Mouse (Mus musculus) CH12.LX (cell line): Measurements from ENCODE around the gene B3gat3. TPM values are rescaled to one million over a fixed set of nuclear protein-coding genes. Genes with fewer than 3 reads are reported as not detected.

Source experiments
- DNase-seq: peaks from one replicate; pipeline ENCODE4 v3.0.0-alpha.2; 2013; ENCODE audit errors: extremely low read depth
- H3K27ac ChIP-seq: 2 replicates; pipeline ENCODE4 v1.5.1; 2012; ENCODE audit warnings: low read depth, mild to moderate bottlenecking, control low read depth, moderate library complexity; ENCODE audit not compliant: insufficient read depth
- H3K27me3 ChIP-seq: replicated peaks from 2 replicates; pipeline ENCODE3; 2012; ENCODE audit warnings: inconsistent platforms
- H3K36me3 ChIP-seq, 2 experiments: replicated peaks in 1 of 2; 2 replicates each; pipeline versions ENCODE3 to v1.6.1; 2012; ENCODE audit warnings: inconsistent platforms in 1 of 2, low read length in 1 of 2, mild to moderate bottlenecking in 1 of 2, mixed read lengths in 1 of 2, moderate library complexity in 1 of 2; ENCODE audit not compliant: control insufficient read depth in 1 of 2, insufficient read depth in 1 of 2
- H3K4me1 ChIP-seq, 2 experiments: 2 replicates each; pipeline ENCODE4 v1.6.1; 2012; ENCODE audit warnings: inconsistent platforms in 1 of 2, moderate library complexity in 1 of 2; ENCODE audit not compliant: insufficient read depth in 2 of 2, control insufficient read depth in 1 of 2
- H3K4me2 ChIP-seq: 2 replicates; pipeline ENCODE4 v1.6.1; 2012; ENCODE audit warnings: low read depth, mild to moderate bottlenecking, control low read depth; ENCODE audit not compliant: poor library complexity, insufficient read depth, severe bottlenecking
- H3K4me3 ChIP-seq, 3 experiments: fragments of 150-350 bp in 1 of 3; sonication (generic) in 1 of 3; replicated peaks in 1 of 3; 2 replicates each; pipeline versions ENCODE3 to v1.5.1; 2011 to 2012; ENCODE audit warnings: low read depth in 2 of 3, low read length in 2 of 3, mild to moderate bottlenecking in 2 of 3, moderate library complexity in 2 of 3, control low read depth in 1 of 3, improper control_type of control experiment in 1 of 3, inconsistent platforms in 1 of 3, mixed read lengths in 1 of 3; ENCODE audit not compliant: poor library complexity in 1 of 3
- H3K79me2 ChIP-seq: replicated peaks from 2 replicates; pipeline ENCODE4 v1.6.1; 2012; ENCODE audit warnings: mild to moderate bottlenecking, moderate library complexity; ENCODE audit not compliant: control insufficient read depth, poor library complexity, insufficient read depth, severe bottlenecking; ENCODE audit errors: extremely low read depth
- H3K9ac ChIP-seq: 2 replicates; pipeline ENCODE4 v1.6.1; 2012; ENCODE audit warnings: low read depth, mild to moderate bottlenecking, control low read depth, moderate library complexity; ENCODE audit not compliant: insufficient read depth
- H3K9me3 ChIP-seq: replicated peaks from 2 replicates; pipeline ENCODE3; 2012; ENCODE audit warnings: low read length, inconsistent platforms, mixed read lengths
- BHLHE40 ChIP-seq: IDR thresholded peaks from 2 replicates; pipeline ENCODE4 v1.6.1; 2011; ENCODE audit warnings: mild to moderate bottlenecking, low read depth, low read length, improper control_type of control experiment
- CHD1 ChIP-seq: IDR thresholded peaks from 2 replicates; pipeline ENCODE4 v1.6.1; 2012; ENCODE audit warnings: low read depth, low read length, improper control_type of control experiment, inconsistent platforms
- CHD2 ChIP-seq: IDR thresholded peaks from 2 replicates; pipeline ENCODE4 v1.6.1; 2011; ENCODE audit warnings: low read length, improper control_type of control experiment
- E2F4 ChIP-seq: IDR thresholded peaks from 2 replicates; pipeline ENCODE4 v1.6.1; 2011; ENCODE audit warnings: low read depth, low read length, improper control_type of control experiment; ENCODE audit not compliant: insufficient replicate concordance
- EP300 ChIP-seq: IDR thresholded peaks from 2 replicates; pipeline ENCODE4 v1.6.1; 2011; ENCODE audit warnings: low read length, improper control_type of control experiment
- ETS1 ChIP-seq: conservative IDR thresholded peaks from 2 replicates; pipeline ENCODE4 v1.6.1; 2012; ENCODE audit warnings: low read depth, mild to moderate bottlenecking, inconsistent platforms, low read length, improper control_type of control experiment, moderate library complexity
- HCFC1 ChIP-seq: IDR thresholded peaks from 2 replicates; pipeline ENCODE4 v1.6.1; 2012; ENCODE audit warnings: low read depth, mild to moderate bottlenecking, inconsistent platforms, low read length, improper control_type of control experiment
- JUN ChIP-seq: IDR thresholded peaks from 2 replicates; pipeline ENCODE4 v1.6.1; 2011; ENCODE audit warnings: low read depth, mild to moderate bottlenecking, low read length, improper control_type of control experiment, moderate library complexity; ENCODE audit not compliant: insufficient read depth
- MAZ ChIP-seq: IDR thresholded peaks from 2 replicates; pipeline ENCODE4 v1.6.1; 2012; ENCODE audit warnings: low read depth, mild to moderate bottlenecking, inconsistent platforms, low read length, improper control_type of control experiment, moderate library complexity
- MXI1 ChIP-seq: IDR thresholded peaks from 2 replicates; pipeline ENCODE4 v1.6.1; 2011; ENCODE audit warnings: mild to moderate bottlenecking, low read depth, low read length, improper control_type of control experiment
- NRF1 ChIP-seq: IDR thresholded peaks from 2 replicates; pipeline ENCODE4 v1.6.1; 2014; ENCODE audit warnings: low read depth, mild to moderate bottlenecking, inconsistent platforms, low read length, improper control_type of control experiment, moderate library complexity
- POLR2A ChIP-seq: IDR thresholded peaks from 2 replicates; pipeline ENCODE4 v1.6.1; 2011; ENCODE audit warnings: low read depth, mild to moderate bottlenecking, improper control_type of control experiment, low read length
- POLR2AphosphoS2 ChIP-seq: IDR thresholded peaks from 2 replicates; pipeline ENCODE4 v1.6.1; 2011; ENCODE audit warnings: low read depth, low read length, improper control_type of control experiment
- RAD21 ChIP-seq: IDR thresholded peaks from 2 replicates; pipeline ENCODE4 v1.6.1; 2011; ENCODE audit warnings: low read depth, mild to moderate bottlenecking, low read length, improper control_type of control experiment, moderate library complexity
- RCOR1 ChIP-seq: conservative IDR thresholded peaks from 2 replicates; pipeline ENCODE4 v1.6.1; 2012; ENCODE audit warnings: low read depth, mild to moderate bottlenecking, inconsistent platforms, low read length, improper control_type of control experiment
- UBTF ChIP-seq: IDR thresholded peaks from 2 replicates; pipeline ENCODE4 v1.6.1; 2012; ENCODE audit warnings: low read depth, mild to moderate bottlenecking, inconsistent platforms, low read length, improper control_type of control experiment, moderate library complexity
- USF2 ChIP-seq: conservative IDR thresholded peaks from 2 replicates; pipeline ENCODE4 v1.6.1; 2011; ENCODE audit warnings: low read depth, low read length, improper control_type of control experiment
- ZC3H11A ChIP-seq: IDR thresholded peaks from 2 replicates; pipeline ENCODE4 v1.6.1; 2012; ENCODE audit warnings: low read depth, mild to moderate bottlenecking, inconsistent platforms, low read length, improper control_type of control experiment
- ZKSCAN1 ChIP-seq: IDR thresholded peaks from 2 replicates; pipeline ENCODE4 v1.6.1; 2012; ENCODE audit warnings: low read depth, inconsistent platforms, low read length, improper control_type of control experiment, borderline replicate concordance
- ZNF384 ChIP-seq: IDR thresholded peaks from 2 replicates; pipeline ENCODE4 v1.6.1; 2012; ENCODE audit warnings: low read depth, low read length, improper control_type of control experiment, inconsistent platforms
- dilution Hi-C: fragments of 300-500 bp; cut with MboI; formaldehyde crosslinking; loops from 2 replicates; pipeline ENCODE4 v1.14.3; 2020; ENCODE audit warnings: low sequenced_read_pairs; ENCODE audit not compliant: extremely low pct_unique_long_range_greater_than_20kb, extremely low pct_ligation_motif_present
- in situ Hi-C: fragments of 300-500 bp; cut with MboI; formaldehyde crosslinking; loops from 3 replicates; pipeline ENCODE4 v1.14.3; 2019; ENCODE audit warnings: low sequenced_read_pairs, low pct_ligation_motif_present, low pct_unique_long_range_greater_than_20kb, mixed read lengths
- polyA plus RNA-seq: library from polyadenylated mRNA; unstranded; fragments of >175 nt; gene quantifications from 2 replicates; pipeline ENCODE4 v1.2.1, GENCODE M21; 2012; ENCODE audit warnings: low read depth; ENCODE audit not compliant: insufficient read length
- total RNA-seq, 2 experiments: library from RNA; depleted of rRNA; stranded (reverse); fragments of 300-350 nt in 1 of 2; fragments of >200 nt in 1 of 2; gene quantifications; 2 replicates each; pipeline ENCODE4 v1.2.3; 2012 to 2014

Gene B3gat3
- total and polyA plus RNA-seq, 3 experiments: 17.8 to 54.8 (median 33.0) TPM

DNA sequence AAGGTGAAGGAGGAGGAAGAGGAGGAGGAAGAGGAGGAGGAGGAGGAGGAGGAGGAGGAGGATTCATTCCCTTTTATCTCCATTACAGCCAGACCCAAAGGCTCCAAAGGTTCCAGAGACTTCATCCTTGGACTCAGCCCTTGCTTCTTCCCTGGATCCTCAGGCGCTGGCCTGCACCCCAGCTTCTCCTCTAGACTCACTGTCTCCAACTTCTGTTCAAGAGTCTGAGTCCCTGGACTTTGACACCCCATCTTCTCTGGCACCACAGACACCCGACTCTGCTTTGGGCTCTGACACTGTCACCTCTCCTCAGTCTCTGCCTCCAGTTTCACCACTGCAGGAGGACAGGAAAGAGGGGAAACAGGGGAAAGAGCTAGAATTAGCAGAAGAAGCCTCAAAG is 42.1 kb downstream of the B3gat3 start:
- dilution Hi-C loops: no loop called here
- H3K4me1 ChIP-seq: peaks cover 3 to 22% of the 10 kb centered on the region in 2 experiments; a peak in 3 of 4 replicates

DNA sequence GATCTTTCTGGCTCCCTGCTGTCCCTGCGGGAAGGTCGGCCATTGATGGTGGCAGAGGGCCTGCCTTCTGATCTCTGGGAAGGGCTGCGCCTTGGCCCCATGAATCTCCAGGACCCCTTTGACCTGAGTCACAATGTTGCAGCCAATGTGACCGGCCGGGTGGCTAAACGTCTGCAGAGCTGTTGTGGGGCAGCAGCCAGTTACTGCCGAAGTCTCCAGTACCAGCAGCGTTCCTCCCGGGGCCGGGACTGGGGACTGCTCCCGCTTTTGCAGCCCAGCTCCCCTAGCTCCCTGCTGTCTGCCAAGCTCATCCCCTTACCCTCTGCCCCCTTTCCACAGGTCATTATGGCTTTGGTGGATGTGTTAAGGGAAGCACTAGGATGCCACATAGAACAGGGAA is 44.9 kb downstream of the B3gat3 start:
- dilution Hi-C loops: no loop called here
- Histone ChIP-seq H3K79me2 (peaks cover 46% of the 10 kb centered on the region), H3K9ac (no peak overlapping the region), H3K27me3 (no peaks in the 10 kb centered on the region), H3K9me3 (no peaks in the 10 kb centered on the region), H3K4me2 (no peak overlapping the region), H3K27ac (no peak overlapping the region), H3K36me3 (peaks cover 70 to 81% of the 10 kb centered on the region in 2 experiments), H3K4me1 (peaks cover 7 to 30% of the 10 kb centered on the region in 2 experiments; a peak in 3 of 4 replicates), H3K4me3 (no peak overlapping the region)
- no peak for DNase-seq
- in situ Hi-C loops: no loop called here
- no peak for TF ChIP-seq NRF1
- no peak for TF ChIP-seq EP300
- no peak for TF ChIP-seq BHLHE40
- no peak for TF ChIP-seq MAZ
- no peak for TF ChIP-seq HCFC1
- TF ChIP-seq ETS1: no peak
- TF ChIP-seq JUN: no peak
- TF ChIP-seq CHD2: no peak
- no peak for TF ChIP-seq POLR2A

More for the DNA sequence above, 42.1 kb downstream of the B3gat3 start:
- Histone ChIP-seq H3K36me3 (peaks cover 75 to 86% of the 10 kb centered on the region in 2 experiments), H3K9ac (no peak overlapping the region), H3K9me3 (no peaks in the 10 kb centered on the region), H3K79me2 (peaks cover 39% of the 10 kb centered on the region), H3K4me2 (no peak overlapping the region), H3K27me3 (no peaks in the 10 kb centered on the region), H3K4me3 (no peak overlapping the region), H3K27ac (no peak overlapping the region)
- TF ChIP-seq BHLHE40: no peak
- TF ChIP-seq MAZ: no peak
- no peak for TF ChIP-seq ZKSCAN1
- no peak for TF ChIP-seq RAD21
- TF ChIP-seq USF2: no peak
- TF ChIP-seq POLR2AphosphoS2: no peak
- no peak for TF ChIP-seq UBTF
- no peak for TF ChIP-seq MXI1
- TF ChIP-seq E2F4: no peak
- no peak for TF ChIP-seq ZNF384
- no peak for TF ChIP-seq RCOR1
- no peak for TF ChIP-seq ZC3H11A
- no peak for TF ChIP-seq JUN
- no peak for TF ChIP-seq POLR2A
- no peak for TF ChIP-seq CHD1
- in situ Hi-C loops: no loop called here
- no peak for DNase-seq
